Mouse (Mus musculus) heart, embryonic 10.5 days (tissue): Measurements from ENCODE around the gene D630003M21Rik. TPM values are rescaled to one million over a fixed set of nuclear protein-coding genes. Genes with fewer than 3 reads are reported as not detected.

Source experiments
- DNase-seq: peaks from one replicate; pipeline ENCODE4 v3.0.0-alpha.2; 2017; ENCODE audit warnings: low spot score
- H3K27ac ChIP-seq: fragments of 300-500 bp; sonication (generic); 2 replicates; pipeline ENCODE4 v1.5.1; 2016; ENCODE audit warnings: mild to moderate bottlenecking
- H3K27me3 ChIP-seq: fragments of 300-500 bp; sonication (generic); 2 replicates; pipeline ENCODE4 v1.6.1; 2016; ENCODE audit warnings: mild to moderate bottlenecking; ENCODE audit not compliant: poor library complexity, insufficient read depth, severe bottlenecking
- H3K36me3 ChIP-seq: fragments of 300-500 bp; sonication (generic); 2 replicates; pipeline ENCODE4 v1.6.1; 2016; ENCODE audit warnings: mild to moderate bottlenecking, moderate library complexity
- H3K4me1 ChIP-seq: fragments of 300-500 bp; sonication (generic); 2 replicates; pipeline ENCODE4 v1.6.1; 2016; ENCODE audit warnings: mild to moderate bottlenecking
- H3K4me3 ChIP-seq: fragments of 300-500 bp; sonication (generic); 2 replicates; pipeline ENCODE4 v1.5.1; 2016; ENCODE audit warnings: mild to moderate bottlenecking, moderate library complexity
- H3K9me3 ChIP-seq: fragments of 300-500 bp; sonication (generic); 2 replicates; pipeline ENCODE4 v1.6.1; 2016; ENCODE audit warnings: mild to moderate bottlenecking, moderate library complexity
- WGBS: fragments of 180-500 bp; shearing (Covaris S2); methylation state at CpG from one replicate; pipeline ENCODE4 v1.1.7; 2016; 5-methylcytosine and 5-hydroxymethylcytosine counted together
- polyA plus RNA-seq: library from polyadenylated mRNA; unstranded; fragments of >200 nt; fragmentation: Nextera tagmentation; extraction: Ambion mirVana; gene quantifications from 2 replicates; pipeline ENCODE4 v1.2.1, GENCODE M21; 2016

The D630003M21Rik gene
- polyA plus RNA-seq = 0.73 and 0.91 TPM in 2 replicates

DNA sequence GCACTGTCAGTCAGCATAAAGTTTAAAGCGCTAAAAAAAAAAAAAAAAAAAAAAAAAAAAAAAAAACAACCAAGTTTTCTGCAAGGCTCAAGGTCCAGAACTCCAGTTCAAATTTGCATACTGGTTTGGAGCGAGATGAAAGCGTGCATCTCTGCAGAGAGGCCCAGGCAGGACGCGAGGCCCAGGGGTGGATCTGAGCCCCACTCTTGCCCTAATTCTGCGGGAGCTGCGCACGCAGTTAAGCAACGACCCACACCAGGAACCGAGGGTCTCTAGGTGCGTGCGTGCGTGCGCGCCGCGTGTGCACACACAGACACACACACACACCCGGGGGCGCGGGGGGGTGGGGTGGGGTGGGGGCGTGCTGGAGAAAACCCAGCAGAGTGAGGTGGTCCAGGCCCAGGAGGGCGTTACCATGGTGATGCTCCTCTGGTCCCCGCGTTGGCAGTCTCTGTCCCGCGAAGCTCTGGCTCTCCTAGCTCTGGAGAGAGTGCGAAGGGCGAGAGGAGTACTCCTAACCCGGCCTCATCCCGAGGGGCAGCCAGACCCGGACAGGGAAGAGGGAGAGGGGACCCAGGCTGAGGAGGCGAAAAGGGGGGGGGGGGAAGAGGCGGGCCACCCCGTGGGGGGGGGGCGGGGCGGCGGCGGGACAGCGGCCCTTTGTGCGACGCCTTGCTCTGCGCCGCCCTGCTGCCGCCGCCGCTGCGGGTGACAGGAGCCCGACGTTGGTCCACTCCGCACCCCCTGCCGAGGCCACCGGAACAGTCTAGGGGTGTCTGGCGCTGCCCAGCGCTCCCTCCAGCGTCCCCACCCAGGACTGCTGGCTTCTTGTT, at the start of gene D630003M21Rik:
D630003M21Rik (minus strand) TSS at position 553 of the 833 bp plus-strand sequence.
- Histone ChIP-seq H3K36me3 (no peaks in the 10 kb centered on the region), H3K4me1 (peaks cover 20% of the 10 kb centered on the region), H3K27ac (peak within 1 kb of the TSS; percentile 73), H3K27me3 (peaks cover 36% of the 10 kb centered on the region), H3K9me3 (no peaks in the 10 kb centered on the region), H3K4me3 (peak within 1 kb of the TSS; percentile 63)
- no peak for DNase-seq
- under 1% methylated on average over 43 of the region's 55 CpGs for WGBS

- H3K9me3 ChIP-seq = no peaks in the 10 kb centered on the region
- no peak overlapping the region for H3K4me3 ChIP-seq
- peaks cover 46% of the 10 kb centered on the region for H3K4me1 ChIP-seq
- no peaks in the 10 kb centered on the region for H3K36me3 ChIP-seq
- no peak overlapping the region for H3K27ac ChIP-seq
- 56% methylated on average over 4 of the region's 4 CpGs for WGBS
- H3K27me3 ChIP-seq = peaks cover 14% of the 10 kb centered on the region; the same call in 1 of the 2 replicates
- no peak for DNase-seq
Measured at GRCm38 (mm10) chr2:158276878-158277277, 47.9 kb upstream of the D630003M21Rik start.

GRCm38 (mm10) chr2:158276451-158276850, 47.4 kb upstream of the D630003M21Rik start:
- peaks cover 14% of the 10 kb centered on the region; the same call in 1 of the 2 replicates for H3K27me3 ChIP-seq

GRCm38 (mm10) chr2:158275811-158276210, 46.8 kb upstream of the D630003M21Rik start:
- H3K27me3 ChIP-seq = peaks cover 9% of the 10 kb centered on the region; the same call in 1 of the 2 replicates
- no peak overlapping the region for H3K27ac ChIP-seq
- peaks cover 37% of the 10 kb centered on the region for H3K4me1 ChIP-seq
- H3K4me3 ChIP-seq = no peak overlapping the region
- 64% methylated on average over 4 of the region's 4 CpGs for WGBS
- no peak for DNase-seq
- H3K36me3 ChIP-seq = no peaks in the 10 kb centered on the region
- H3K9me3 ChIP-seq = no peaks in the 10 kb centered on the region

More at GRCm38 (mm10) chr2:158276451-158276850, 47.4 kb upstream of the D630003M21Rik start:
- WGBS = 64% methylated on average over 6 of the region's 6 CpGs
- Histone ChIP-seq H3K27ac (peak overlapping the region; percentile 59; the same call in 1 of the 2 replicates), H3K4me3 (no peak overlapping the region), H3K4me1 (peaks cover 43% of the 10 kb centered on the region), H3K9me3 (no peaks in the 10 kb centered on the region), H3K36me3 (no peaks in the 10 kb centered on the region)
- no peak for DNase-seq

- H3K27ac ChIP-seq = no peak overlapping the region
- peaks cover 37% of the 10 kb centered on the region for H3K4me1 ChIP-seq
- no peak for DNase-seq
- H3K36me3 ChIP-seq = no peaks in the 10 kb centered on the region
- no peak overlapping the region for H3K4me3 ChIP-seq
- no peaks in the 10 kb centered on the region for H3K9me3 ChIP-seq
- 84% methylated on average over 3 of the region's 3 CpGs for WGBS
- H3K27me3 ChIP-seq = peaks cover 9% of the 10 kb centered on the region; the same call in 1 of the 2 replicates
Measured at GRCm38 (mm10) chr2:158275349-158275748, 46.3 kb upstream of the D630003M21Rik start.

DNA sequence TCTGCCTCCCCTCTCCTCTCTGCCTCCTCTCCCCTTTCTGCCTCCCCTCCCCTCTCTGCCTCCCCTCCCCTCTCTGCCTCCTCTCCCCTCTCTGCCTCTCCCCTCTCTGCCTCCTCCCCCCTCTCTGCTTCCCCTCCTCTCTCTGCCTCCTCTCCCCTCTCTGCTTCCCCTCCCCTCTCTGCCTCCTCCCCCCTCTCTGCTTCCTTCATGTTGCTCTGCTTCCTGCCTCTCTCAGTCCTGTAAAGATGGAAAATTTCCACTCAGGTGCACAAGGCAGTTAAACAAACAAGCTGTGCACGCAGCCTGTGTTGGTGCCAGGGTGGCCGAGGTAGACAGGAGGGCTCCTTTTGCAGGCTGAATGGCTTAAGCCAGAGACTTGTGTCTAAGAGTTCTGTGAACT, 44.6 kb upstream of the D630003M21Rik start:
- no peaks in the 10 kb centered on the region for H3K9me3 ChIP-seq
- no peaks in the 10 kb centered on the region for H3K36me3 ChIP-seq
- peak overlapping the region; percentile 29; the same call in 1 of the 2 replicates for H3K27ac ChIP-seq
- WGBS = 34% methylated on average over 2 of the region's 2 CpGs
- no peak overlapping the region for H3K4me3 ChIP-seq
- H3K4me1 ChIP-seq = peaks cover 42% of the 10 kb centered on the region
- H3K27me3 ChIP-seq = peaks cover 8% of the 10 kb centered on the region; the same call in 1 of the 2 replicates
- DNase-seq = no peak

DNA sequence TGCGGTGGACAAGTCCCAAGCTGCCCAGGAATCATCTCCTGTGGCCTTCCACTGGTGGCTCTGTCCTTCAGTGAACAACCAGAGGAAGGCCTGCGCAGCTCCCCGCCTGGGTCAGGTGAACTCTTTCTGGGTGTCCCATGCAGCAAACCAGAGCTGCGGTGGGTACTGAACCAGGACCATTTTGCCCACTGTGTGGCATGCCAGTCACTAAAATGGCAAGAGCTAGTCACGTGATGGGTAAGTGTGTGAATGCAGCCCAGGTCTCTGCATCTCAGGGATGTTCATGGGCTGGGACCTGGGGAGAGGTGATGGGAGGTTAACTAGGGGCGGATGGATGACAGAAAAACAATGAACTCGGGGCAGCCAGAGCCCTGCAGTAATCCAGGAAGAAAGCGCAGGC, 41.0 kb upstream of the D630003M21Rik start:
- peaks cover 34% of the 10 kb centered on the region for H3K4me1 ChIP-seq
- no peak overlapping the region for H3K27ac ChIP-seq
- H3K36me3 ChIP-seq = no peaks in the 10 kb centered on the region
- WGBS = 79% methylated on average over 8 of the region's 8 CpGs
- no peak overlapping the region for H3K4me3 ChIP-seq
- peaks cover 9% of the 10 kb centered on the region; the same call in 1 of the 2 replicates for H3K27me3 ChIP-seq
- H3K9me3 ChIP-seq = no peaks in the 10 kb centered on the region
- no peak for DNase-seq

- WGBS = 89% methylated on average over 3 of the region's 3 CpGs
- peaks cover 28% of the 10 kb centered on the region for H3K27me3 ChIP-seq
- no peak overlapping the region for H3K27ac ChIP-seq
- peaks cover 16% of the 10 kb centered on the region for H3K4me1 ChIP-seq
- no peak for DNase-seq
- no peaks in the 10 kb centered on the region for H3K9me3 ChIP-seq
- H3K36me3 ChIP-seq = no peaks in the 10 kb centered on the region
- no peak overlapping the region for H3K4me3 ChIP-seq
Measured at GRCm38 (mm10) chr2:158264877-158265276, 35.9 kb upstream of the D630003M21Rik start.

DNA sequence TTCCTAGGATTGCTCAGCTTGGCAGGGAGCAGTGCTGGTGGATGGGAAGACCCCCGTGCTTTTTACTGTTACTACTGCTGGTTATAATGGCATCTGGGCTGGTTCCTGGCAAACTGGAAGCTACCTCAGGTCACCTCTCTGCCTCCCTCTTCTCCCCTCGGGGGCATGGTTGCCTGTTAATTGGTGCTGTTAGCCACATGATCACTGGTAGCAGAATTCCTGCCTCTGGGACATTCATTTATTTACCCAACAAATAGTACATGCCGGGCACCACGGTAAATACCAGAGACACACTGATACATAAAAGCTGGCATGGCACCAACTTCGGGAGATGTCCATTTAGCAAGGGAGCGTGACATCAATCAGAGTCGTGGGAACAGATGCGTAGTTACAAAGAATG, 30.5 kb upstream of the D630003M21Rik start:
- Histone ChIP-seq H3K27ac (no peak overlapping the region), H3K4me3 (no peak overlapping the region), H3K36me3 (no peaks in the 10 kb centered on the region), H3K4me1 (peaks cover 28% of the 10 kb centered on the region), H3K9me3 (no peaks in the 10 kb centered on the region), H3K27me3 (peaks cover 39% of the 10 kb centered on the region)
- no peak for DNase-seq
- 75% methylated on average over 8 of the region's 8 CpGs for WGBS

DNA sequence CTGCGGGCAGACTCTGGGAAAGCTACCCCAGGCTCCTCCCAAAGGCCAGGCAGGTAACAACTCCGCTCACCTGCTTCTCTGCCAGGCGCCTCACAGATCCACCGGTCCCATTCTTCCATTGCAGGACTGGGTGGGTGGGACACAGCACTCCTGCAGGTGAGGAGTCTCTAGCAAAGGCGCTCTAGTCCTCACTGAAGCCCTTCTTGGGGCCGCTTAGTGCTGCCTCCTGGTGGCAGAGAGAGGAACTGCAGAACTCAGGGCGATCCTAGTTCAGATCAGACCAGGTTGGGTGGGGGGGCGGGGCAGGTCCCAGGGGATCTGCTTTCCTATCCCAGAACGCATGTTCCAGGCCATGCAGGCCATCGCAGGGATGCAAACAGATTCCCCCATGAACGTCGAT, 29.8 kb upstream of the D630003M21Rik start:
- Histone ChIP-seq H3K9me3 (no peaks in the 10 kb centered on the region), H3K4me1 (peaks cover 30% of the 10 kb centered on the region), H3K27ac (no peak overlapping the region), H3K27me3 (peaks cover 33% of the 10 kb centered on the region), H3K4me3 (no peak overlapping the region), H3K36me3 (no peaks in the 10 kb centered on the region)
- 12% methylated on average over 12 of the region's 12 CpGs for WGBS
- peak; percentile 84 for DNase-seq

GRCm38 (mm10) chr2:158258005-158258418, 29.0 kb upstream of the D630003M21Rik start, which contains the start of gene Bpi:
Bpi (plus strand) TSS chr2:158258094.
- Histone ChIP-seq H3K4me3 (no peak within 1 kb of the TSS), H3K9me3 (no peaks in the 10 kb centered on the region), H3K4me1 (peaks cover 34% of the 10 kb centered on the region), H3K27ac (peak within 1 kb of the TSS; percentile 25), H3K27me3 (peaks cover 30% of the 10 kb centered on the region), H3K36me3 (no peaks in the 10 kb centered on the region)
- no peak for DNase-seq
- WGBS = 55% methylated on average over 18 of the region's 18 CpGs

GRCm38 (mm10) chr2:158256894-158257293, 27.9 kb upstream of the D630003M21Rik start:
- H3K27ac ChIP-seq = no peak overlapping the region
- H3K4me1 ChIP-seq = peaks cover 39% of the 10 kb centered on the region
- H3K4me3 ChIP-seq = no peak overlapping the region
- no peaks in the 10 kb centered on the region for H3K36me3 ChIP-seq
- no peak for DNase-seq
- 13% methylated on average over 5 of the region's 5 CpGs for WGBS
- H3K27me3 ChIP-seq = peaks cover 30% of the 10 kb centered on the region
- no peaks in the 10 kb centered on the region for H3K9me3 ChIP-seq

GRCm38 (mm10) chr2:158253806-158254205, 24.8 kb upstream of the D630003M21Rik start:
- DNase-seq = no peak
- Histone ChIP-seq H3K27me3 (peaks cover 12% of the 10 kb centered on the region), H3K36me3 (no peaks in the 10 kb centered on the region), H3K4me1 (peaks cover 57% of the 10 kb centered on the region), H3K27ac (0 out of 2 replicates have a peak overlapping the region, but pooled peaks have one; percentile 30), H3K4me3 (no peak overlapping the region), H3K9me3 (no peaks in the 10 kb centered on the region)
- 49% methylated on average over 5 of the region's 5 CpGs for WGBS
